Comparison of ENCODE assay signal across 19 mouse cellular contexts in genomic region chr15:90422122-90422614, GRCm38 (mm10).
DNase-seq lines count a peak whose midpoint lies in the region; ATAC-seq lines count a peak whose summit lies in the region.
"Had no signal": no experiment of that assay in that cellular context is flagged by ENCODE, and none has a peak within 500 bp of the region (broad histone marks: within the 10 kb centered on the region; RNA-seq: fewer than 3 reads in every experiment).

No protein-coding gene starts in this region.

- no peak overlapping the region for H3K4me2 ChIP-seq in forebrain, embryonic 12.5 days
- no peak overlapping the region for H3K4me2 ChIP-seq in forebrain, embryonic 16.5 days (ENCODE audit: low read length)
- H3K4me2 ChIP-seq in midbrain, embryonic 16.5 days (ENCODE audit: low read length), result 0 out of 2 replicates have a peak overlapping the region, but pooled peaks have one; percentile 16
- H3K4me2 ChIP-seq: embryonic facial prominence, embryonic 13.5 days; liver, embryonic 11.5 days; lung, embryonic 15.5 days had no signal

- H3K27me3 ChIP-seq in forebrain, embryonic 12.5 days, result no peaks in the 10 kb centered on the region
- H3K27me3 ChIP-seq in forebrain, embryonic 16.5 days (replicated peaks; ENCODE audit: control insufficient read depth, insufficient read depth, low read length), result no peaks in the 10 kb centered on the region
- H3K27me3 ChIP-seq in midbrain, embryonic 16.5 days (ENCODE audit: control insufficient read depth, insufficient read depth, low read depth, low read length), result no peaks in the 10 kb centered on the region
- H3K27me3 ChIP-seq: embryonic facial prominence, embryonic 13.5 days; lung, embryonic 15.5 days had no signal

- peak; percentile 2 to 3 for DNase-seq in left cerebral cortex, postnatal 14 days (ENCODE audit: low spot score in 2 of 2)
- DNase-seq in left cerebral cortex, postnatal 10 days (ENCODE audit: extremely low spot score in 1 of 2, low spot score in 2 of 2), result no peak
- DNase-seq in embryo, embryonic 11 days, result peak; percentile 48
- DNase-seq in gastrocnemius, postnatal 25 days, result no peak
- DNase-seq in neural tube, embryonic 10.5 days (ENCODE audit: extremely low spot score, low spot score), result no peak
- DNase-seq: cerebellum, adult 9-11 months; gastrocnemius, postnatal 14 days; heart, postnatal 10 days; kidney, adult 8-10 months; kidney, postnatal 4 days; thymus, postnatal 4 days had no signal

- intact Hi-C loops in left cerebral cortex, postnatal 14 days (cut with DNase I), result no loop called here
- intact Hi-C loops in left cerebral cortex, postnatal 10 days (cut with DNase I), result no loop called here

- H3K27ac ChIP-seq in forebrain, embryonic 12.5 days, result no peak overlapping the region
- H3K27ac ChIP-seq in forebrain, embryonic 16.5 days (ENCODE audit: low read length), result no peak overlapping the region
- H3K27ac ChIP-seq in midbrain, embryonic 16.5 days (ENCODE audit: low read length), result no peak overlapping the region
- H3K27ac ChIP-seq: embryonic facial prominence, embryonic 13.5 days; heart, embryonic 10.5 days; lung, embryonic 15.5 days had no signal

- H3K9me3 ChIP-seq in forebrain, embryonic 12.5 days, result no peaks in the 10 kb centered on the region
- no peaks in the 10 kb centered on the region for H3K9me3 ChIP-seq in forebrain, embryonic 16.5 days (ENCODE audit: control insufficient read depth, low read length)
- H3K9me3 ChIP-seq in midbrain, embryonic 16.5 days (replicated peaks; ENCODE audit: control insufficient read depth, low read length, poor library complexity, severe bottlenecking), result no peaks in the 10 kb centered on the region
- H3K9me3 ChIP-seq: embryonic facial prominence, embryonic 13.5 days; heart, embryonic 10.5 days; lung, embryonic 15.5 days had no signal

- H3K36me3 ChIP-seq in forebrain, embryonic 12.5 days (replicated peaks), result no peaks in the 10 kb centered on the region
- no peaks in the 10 kb centered on the region for H3K36me3 ChIP-seq in forebrain, embryonic 16.5 days (ENCODE audit: control insufficient read depth, insufficient read depth)
- no peaks in the 10 kb centered on the region for H3K36me3 ChIP-seq in midbrain, embryonic 16.5 days (ENCODE audit: control insufficient read depth, insufficient read depth, low read length)
- H3K36me3 ChIP-seq: embryonic facial prominence, embryonic 13.5 days; heart, embryonic 10.5 days; lung, embryonic 15.5 days had no signal

- no peak overlapping the region for H3K9ac ChIP-seq in forebrain, embryonic 12.5 days
- H3K9ac ChIP-seq in forebrain, embryonic 16.5 days (replicated peaks; ENCODE audit: low read depth, low read length), result no peak overlapping the region
- H3K9ac ChIP-seq in midbrain, embryonic 16.5 days (ENCODE audit: low read depth, low read length), result no peak overlapping the region
- H3K9ac ChIP-seq: embryonic facial prominence, embryonic 13.5 days; lung, embryonic 15.5 days had no signal

- H3K4me3 ChIP-seq in forebrain, embryonic 12.5 days (replicated peaks), result no peak overlapping the region
- no peak overlapping the region for H3K4me3 ChIP-seq in forebrain, embryonic 16.5 days (replicated peaks; ENCODE audit: low read length)
- no peak overlapping the region for H3K4me3 ChIP-seq in midbrain, embryonic 16.5 days (ENCODE audit: low read depth, low read length)
- H3K4me3 ChIP-seq: embryonic facial prominence, embryonic 13.5 days; heart, embryonic 10.5 days; lung, embryonic 15.5 days had no signal

- 0 out of 2 replicates have a peak, but pooled peaks cover 4% of the 10 kb centered on the region for H3K4me1 ChIP-seq in forebrain, embryonic 12.5 days
- no peaks in the 10 kb centered on the region for H3K4me1 ChIP-seq in forebrain, embryonic 16.5 days (replicated peaks; ENCODE audit: control insufficient read depth, insufficient read depth, low read length)
- peaks cover 6% of the 10 kb centered on the region; the same call in 1 of the 2 replicates for H3K4me1 ChIP-seq in midbrain, embryonic 16.5 days (ENCODE audit: control insufficient read depth, insufficient read depth, low read length)
- H3K4me1 ChIP-seq: heart, embryonic 10.5 days; lung, embryonic 15.5 days had no signal

- 0 out of 2 replicates have a peak, but pooled peaks have one; percentile 41 for ATAC-seq in forebrain, embryonic 12.5 days (ENCODE audit: low FRiP score)
- no peak for ATAC-seq in forebrain, embryonic 16.5 days
- ATAC-seq in midbrain, embryonic 16.5 days, result no peak
- ATAC-seq: inflammation-experienced regulatory T-cells, adult 6 months had no signal

- WGBS in forebrain, embryonic 12.5 days, result 42% methylated on average over 5 of the region's 5 CpGs
- 29% methylated on average over 5 of the region's 5 CpGs for WGBS in forebrain, embryonic 16.5 days
- 12% methylated on average over 5 of the region's 5 CpGs for WGBS in midbrain, embryonic 16.5 days

Comparison
In these comparisons a context has a peak if more than half of its experiments do, and no peak if none do; other contexts are left out.
1. DNase-seq: peak in left cerebral cortex, postnatal 14 days (2 of 2) and embryo, embryonic 11 days (single experiment); none in left cerebral cortex, postnatal 10 days (0 of 2), gastrocnemius, postnatal 25 days (single experiment) and neural tube, embryonic 10.5 days (single experiment).